Mouse (Mus musculus) embryonic facial prominence, embryonic 10.5 days (tissue): ENCODE data around the gene Golga3. TPM values are rescaled to one million over a fixed set of nuclear protein-coding genes. Genes with fewer than 3 reads are reported as not detected.

Experiments
- DNase-seq: peaks from one replicate; pipeline ENCODE4 v3.0.0-alpha.2; 2017; ENCODE audit warnings: low spot score
- H3K27ac ChIP-seq: fragments of 300-500 bp; sonication (generic); replicated peaks from 2 replicates; pipeline ENCODE4 v1.5.1; 2016; ENCODE audit warnings: mild to moderate bottlenecking
- H3K27me3 ChIP-seq: fragments of 300-500 bp; sonication (generic); replicated peaks from 2 replicates; pipeline ENCODE4 v1.6.1; 2016; ENCODE audit warnings: low read depth, mild to moderate bottlenecking; ENCODE audit not compliant: poor library complexity, severe bottlenecking
- H3K36me3 ChIP-seq: fragments of 300-500 bp; sonication (generic); replicated peaks from 2 replicates; pipeline ENCODE4 v1.6.1; 2016; ENCODE audit warnings: mild to moderate bottlenecking, moderate library complexity
- H3K4me1 ChIP-seq: fragments of 300-500 bp; sonication (generic); 2 replicates; pipeline ENCODE4 v1.6.1; 2016
- H3K4me3 ChIP-seq: fragments of 300-500 bp; sonication (generic); 2 replicates; pipeline ENCODE4 v1.5.1; 2016; ENCODE audit warnings: mild to moderate bottlenecking, moderate library complexity
- H3K9me3 ChIP-seq: fragments of 300-500 bp; sonication (generic); 2 replicates; pipeline ENCODE4 v1.6.1; 2016; ENCODE audit warnings: mild to moderate bottlenecking
- WGBS: fragments of 180-500 bp; shearing (Covaris S2); methylation state at CpG from one replicate; pipeline ENCODE4 v1.1.7; 2016; 5-methylcytosine and 5-hydroxymethylcytosine counted together
- polyA plus RNA-seq: library from polyadenylated mRNA; unstranded; fragments of >200 nt; fragmentation: Nextera tagmentation; extraction: Ambion mirVana; gene quantifications from 2 replicates; pipeline ENCODE4 v1.2.1, GENCODE M21; 2016

The Golga3 gene
- 19.9 and 20.6 TPM in 2 replicates for polyA plus RNA-seq

DNA sequence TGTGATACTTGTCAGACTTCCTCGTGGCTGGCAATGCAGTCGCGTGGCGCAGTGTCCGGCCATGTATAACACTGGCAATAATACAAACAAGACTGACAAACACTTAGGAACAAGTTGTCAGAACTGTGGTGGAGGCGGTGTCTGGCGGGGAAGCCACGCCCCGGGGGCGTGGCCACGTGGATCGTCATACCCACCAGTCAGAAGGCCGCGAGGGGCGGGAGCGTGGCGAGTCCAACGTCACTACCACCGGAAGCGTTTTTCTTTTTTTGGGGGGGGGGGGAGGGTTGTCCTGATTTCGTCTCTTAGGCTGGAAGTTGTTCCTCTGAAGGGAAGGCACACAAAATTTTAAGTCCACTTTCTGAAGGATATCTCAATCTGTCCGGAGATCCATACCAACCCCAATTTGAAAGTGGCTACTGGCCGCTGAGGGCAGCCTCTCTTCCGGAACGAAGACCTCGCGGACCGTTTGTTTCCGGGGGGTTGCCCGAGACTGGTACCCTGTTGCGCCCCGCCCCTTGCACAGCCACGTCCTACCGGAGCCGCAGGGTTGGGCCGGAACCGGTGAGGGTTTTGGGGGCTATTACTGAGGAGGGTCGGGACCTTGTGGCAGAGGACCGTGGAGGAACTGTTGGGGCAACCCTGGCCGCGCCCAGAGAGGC, at the start of gene Golga3:
Golga3 (plus strand) TSS at position 340 of the 659 bp plus-strand sequence.
- peak; percentile 93 for DNase-seq
- peak within 1 kb of the TSS; percentile 96 for H3K4me3 ChIP-seq
- H3K36me3 ChIP-seq = peaks cover 9% of the 10 kb centered on the region
- H3K27ac ChIP-seq = peak within 1 kb of the TSS; percentile 90
- H3K9me3 ChIP-seq = no peaks in the 10 kb centered on the region
- under 1% methylated on average over 41 of the region's 41 CpGs for WGBS
- peaks cover 14% of the 10 kb centered on the region for H3K4me1 ChIP-seq
- H3K27me3 ChIP-seq = no peaks in the 10 kb centered on the region

DNA sequence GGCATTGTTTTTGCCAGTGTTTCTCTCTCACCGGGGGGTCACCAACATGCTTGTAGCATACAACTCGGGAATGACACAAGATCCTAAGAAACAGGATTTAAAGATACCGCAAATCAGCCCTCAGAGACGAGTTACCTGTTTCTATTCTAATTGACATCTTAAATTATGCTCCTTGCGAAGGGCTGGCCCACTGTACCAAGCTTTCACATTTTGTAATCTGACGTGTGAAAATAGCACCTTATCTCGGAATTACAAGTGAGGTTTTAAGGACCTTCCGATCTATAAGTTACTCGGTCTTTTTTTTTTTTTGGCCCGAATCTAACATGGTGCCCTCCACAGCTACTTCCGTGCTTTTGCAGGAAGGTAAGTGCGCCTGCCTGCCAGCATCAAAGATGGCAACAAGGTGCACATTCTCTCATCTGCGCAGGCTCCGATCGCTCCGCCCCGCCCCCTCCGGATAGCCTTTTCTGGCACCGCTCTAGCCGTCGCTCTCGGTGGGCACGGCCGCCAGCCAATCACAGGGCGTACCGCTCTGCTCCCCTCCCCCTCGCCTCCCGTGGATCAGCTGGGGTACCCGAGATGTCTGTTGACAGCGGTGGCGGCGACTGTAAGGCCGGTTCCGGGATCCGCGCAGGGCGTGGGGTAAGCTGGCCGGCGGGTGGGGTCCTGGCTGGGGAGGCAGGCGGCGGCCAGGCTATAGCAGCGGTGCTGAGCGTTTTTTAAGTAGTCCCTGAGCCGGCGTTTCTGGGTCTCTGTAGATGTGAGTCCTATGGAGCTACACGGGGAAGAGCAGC, 41.0 kb upstream of the Golga3 start, which contains the start of gene Chfr:
Chfr (plus strand) TSS at position 550 of the 794 bp plus-strand sequence.
- Histone ChIP-seq H3K4me3 (peak within 1 kb of the TSS; percentile 88), H3K36me3 (peaks cover 27% of the 10 kb centered on the region), H3K4me1 (peaks cover 7% of the 10 kb centered on the region), H3K9me3 (peaks cover 8% of the 10 kb centered on the region; the same call in 1 of the 2 replicates), H3K27me3 (no peaks in the 10 kb centered on the region), H3K27ac (peak within 1 kb of the TSS; percentile 78)
- peak; percentile 99 for DNase-seq
- WGBS = 4% methylated on average over 46 of the region's 46 CpGs

DNA sequence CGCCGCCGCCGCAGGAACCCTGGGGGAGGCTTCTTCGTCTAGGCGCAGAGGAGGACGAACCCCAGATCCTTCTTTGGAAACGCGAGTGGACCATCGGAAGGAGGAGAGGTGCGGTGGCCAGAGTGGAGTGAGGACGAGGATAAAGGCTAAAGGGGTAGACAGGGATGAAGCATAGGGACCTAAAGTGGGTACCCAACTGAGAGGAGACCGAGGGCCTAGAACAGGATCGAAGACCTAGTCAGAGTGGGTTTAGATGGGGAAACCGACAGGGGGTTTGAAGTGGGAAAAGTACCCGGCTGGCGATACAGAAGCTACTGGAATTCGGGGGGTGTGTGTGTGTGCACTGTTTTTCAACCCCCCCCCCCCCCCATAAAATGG, 40.4 kb upstream of the Golga3 start:
- H3K9me3 ChIP-seq = 0 out of 2 replicates have a peak, but pooled peaks cover 4% of the 10 kb centered on the region
- peaks cover 27% of the 10 kb centered on the region for H3K36me3 ChIP-seq
- peak overlapping the region; percentile 78 for H3K27ac ChIP-seq
- DNase-seq = no peak
- H3K4me1 ChIP-seq = peaks cover 7% of the 10 kb centered on the region
- H3K4me3 ChIP-seq = peak overlapping the region; percentile 88
- H3K27me3 ChIP-seq = no peaks in the 10 kb centered on the region
- WGBS = 5% methylated on average over 18 of the region's 18 CpGs

DNA sequence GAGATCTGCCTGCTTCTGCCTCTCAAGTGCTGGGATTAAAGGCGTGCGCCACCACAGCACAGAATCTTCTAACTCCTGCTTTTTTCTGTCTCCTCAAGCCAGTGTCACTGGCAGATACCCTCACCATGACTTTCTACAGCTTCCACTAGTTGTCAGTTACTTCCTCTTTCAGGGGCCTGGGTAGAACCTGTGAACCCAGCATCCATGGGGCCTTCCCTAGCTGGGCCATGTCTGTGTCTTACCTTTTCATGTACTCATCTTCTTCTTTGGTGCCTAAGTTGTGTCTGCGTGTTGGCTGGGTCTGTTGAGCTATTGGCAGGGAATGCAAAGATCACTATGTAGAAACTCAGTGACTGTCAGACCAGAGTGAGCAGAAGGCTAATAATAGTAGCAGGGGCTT, 38.7 kb upstream of the Golga3 start:
- Histone ChIP-seq H3K4me1 (peaks cover 7% of the 10 kb centered on the region), H3K4me3 (no peak overlapping the region), H3K9me3 (no peaks in the 10 kb centered on the region), H3K27me3 (no peaks in the 10 kb centered on the region), H3K27ac (no peak overlapping the region), H3K36me3 (peaks cover 38% of the 10 kb centered on the region)
- no peak for DNase-seq
- 95% methylated on average over 3 of the region's 3 CpGs for WGBS

DNA sequence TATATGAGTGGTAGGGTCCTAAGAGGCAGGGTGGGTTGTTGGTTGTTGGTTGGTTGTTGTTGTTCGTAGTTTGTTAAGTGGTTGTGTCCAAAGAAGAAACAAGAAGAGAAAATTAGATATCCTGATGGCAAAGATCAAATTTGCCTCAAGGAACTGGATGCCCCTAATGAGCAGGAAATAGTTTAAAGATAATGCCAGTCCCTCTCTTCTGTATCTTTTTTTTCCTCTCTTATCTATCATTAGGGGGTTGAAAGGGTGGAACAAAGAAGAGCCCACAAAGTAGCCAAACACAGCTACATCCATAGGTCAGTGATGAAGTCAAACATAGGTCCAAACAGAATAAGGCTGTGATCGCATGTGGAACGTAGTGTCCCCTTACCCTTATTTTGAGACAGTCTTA, 37.2 kb upstream of the Golga3 start:
- peaks cover 51% of the 10 kb centered on the region for H3K36me3 ChIP-seq
- H3K4me1 ChIP-seq = peaks cover 7% of the 10 kb centered on the region
- no peak overlapping the region for H3K4me3 ChIP-seq
- no peak overlapping the region for H3K27ac ChIP-seq
- no peak for DNase-seq
- H3K9me3 ChIP-seq = no peaks in the 10 kb centered on the region
- H3K27me3 ChIP-seq = no peaks in the 10 kb centered on the region
- WGBS = 93% methylated on average over 3 of the region's 3 CpGs

DNA sequence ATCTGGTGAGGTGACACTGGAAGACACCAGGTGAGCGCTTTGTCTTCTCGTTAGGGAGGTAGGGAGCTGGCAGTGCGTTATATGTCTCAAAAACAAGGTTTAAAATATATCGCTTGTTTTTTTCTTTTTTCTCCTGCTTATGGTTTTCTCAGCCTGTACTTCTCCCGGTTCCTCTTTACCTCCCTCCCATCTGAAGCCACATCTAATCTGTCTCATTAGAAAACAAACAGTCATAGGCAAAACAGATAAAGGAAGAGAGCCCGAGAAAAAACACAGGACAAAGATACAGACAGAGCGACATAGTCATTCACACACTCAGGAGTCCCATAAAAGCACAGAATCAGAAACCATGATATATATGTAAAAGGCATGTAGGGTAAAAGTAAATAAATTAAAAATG, 36.1 kb upstream of the Golga3 start:
- DNase-seq = no peak
- H3K4me1 ChIP-seq = peaks cover 7% of the 10 kb centered on the region
- peaks cover 62% of the 10 kb centered on the region for H3K36me3 ChIP-seq
- H3K4me3 ChIP-seq = no peak overlapping the region
- H3K9me3 ChIP-seq = no peaks in the 10 kb centered on the region
- H3K27ac ChIP-seq = no peak overlapping the region
- no peaks in the 10 kb centered on the region for H3K27me3 ChIP-seq
- 92% methylated on average over 7 of the region's 7 CpGs for WGBS

DNA sequence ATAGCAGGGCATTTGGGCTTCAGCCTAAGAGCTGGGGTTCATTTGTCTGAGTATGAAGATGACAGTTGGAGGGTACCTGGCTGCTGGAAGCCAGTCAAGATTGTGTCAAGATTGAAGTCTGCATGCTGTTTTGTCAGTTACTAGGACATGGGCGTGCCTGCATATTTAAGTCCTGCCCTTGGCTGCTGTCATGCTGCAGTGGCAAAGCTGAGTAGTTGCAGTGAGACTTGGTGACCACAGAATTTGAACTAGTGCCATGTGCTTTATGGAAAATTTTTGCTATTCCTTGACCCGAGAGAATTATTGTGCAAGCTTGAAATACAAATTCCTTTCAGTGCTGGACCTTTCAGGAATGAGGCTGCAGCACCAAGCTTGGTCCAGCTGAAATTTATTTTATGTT, 34.2 kb upstream of the Golga3 start:
- no peaks in the 10 kb centered on the region for H3K9me3 ChIP-seq
- 89% methylated on average over 2 of the region's 2 CpGs for WGBS
- no peak overlapping the region for H3K27ac ChIP-seq
- H3K4me1 ChIP-seq = no peaks in the 10 kb centered on the region
- no peak overlapping the region for H3K4me3 ChIP-seq
- no peak for DNase-seq
- no peaks in the 10 kb centered on the region for H3K27me3 ChIP-seq
- H3K36me3 ChIP-seq = peaks cover 78% of the 10 kb centered on the region

DNA sequence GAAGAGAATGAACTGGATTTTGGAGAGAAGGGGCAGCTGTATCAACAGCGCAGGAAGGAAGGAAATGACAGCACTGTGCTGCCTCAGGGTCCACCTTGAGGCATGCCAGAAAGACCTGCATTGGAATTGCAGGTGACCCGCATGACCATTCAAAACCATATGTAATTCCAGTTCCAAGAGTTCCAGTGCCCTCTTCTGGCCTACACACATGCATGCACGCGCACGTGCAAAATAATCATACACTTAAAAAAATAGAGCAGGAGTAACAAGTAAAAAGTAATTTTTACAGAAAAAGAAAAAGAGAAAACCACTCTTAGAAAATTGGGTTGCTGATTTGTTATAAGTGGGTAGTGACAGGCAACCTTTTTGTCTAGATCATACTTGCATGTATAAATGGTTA, 33.5 kb upstream of the Golga3 start:
- Histone ChIP-seq H3K4me1 (no peaks in the 10 kb centered on the region), H3K36me3 (peaks cover 81% of the 10 kb centered on the region), H3K27me3 (no peaks in the 10 kb centered on the region), H3K4me3 (no peak overlapping the region), H3K27ac (no peak overlapping the region), H3K9me3 (no peaks in the 10 kb centered on the region)
- DNase-seq = no peak
- 84% methylated on average over 5 of the region's 5 CpGs for WGBS

DNA sequence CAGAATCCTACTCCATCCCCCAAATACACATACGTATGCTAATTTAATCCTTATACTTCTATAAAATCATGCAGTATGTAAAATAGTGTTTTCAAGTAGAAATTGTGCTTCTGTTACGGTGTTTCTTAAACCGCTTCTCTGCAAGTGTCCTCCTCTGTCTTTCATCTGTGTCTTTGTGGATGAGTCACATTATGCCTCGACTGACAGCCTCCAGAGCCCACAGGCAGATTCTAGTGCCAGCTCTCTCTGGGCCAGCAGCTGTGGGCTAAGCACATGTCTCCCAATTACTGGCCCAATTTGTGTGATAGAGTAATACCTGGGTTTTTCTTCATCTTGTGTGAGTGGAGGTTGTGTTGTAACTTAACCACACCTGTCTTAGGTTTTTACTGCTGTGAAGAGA, 7.1 kb upstream of the Golga3 start:
- H3K4me1 ChIP-seq = no peaks in the 10 kb centered on the region
- 92% methylated on average over 4 of the region's 4 CpGs for WGBS
- no peak overlapping the region for H3K4me3 ChIP-seq
- peaks cover 69% of the 10 kb centered on the region for H3K36me3 ChIP-seq
- no peaks in the 10 kb centered on the region for H3K27me3 ChIP-seq
- H3K27ac ChIP-seq = no peak overlapping the region
- H3K9me3 ChIP-seq = no peaks in the 10 kb centered on the region
- DNase-seq = no peak

DNA sequence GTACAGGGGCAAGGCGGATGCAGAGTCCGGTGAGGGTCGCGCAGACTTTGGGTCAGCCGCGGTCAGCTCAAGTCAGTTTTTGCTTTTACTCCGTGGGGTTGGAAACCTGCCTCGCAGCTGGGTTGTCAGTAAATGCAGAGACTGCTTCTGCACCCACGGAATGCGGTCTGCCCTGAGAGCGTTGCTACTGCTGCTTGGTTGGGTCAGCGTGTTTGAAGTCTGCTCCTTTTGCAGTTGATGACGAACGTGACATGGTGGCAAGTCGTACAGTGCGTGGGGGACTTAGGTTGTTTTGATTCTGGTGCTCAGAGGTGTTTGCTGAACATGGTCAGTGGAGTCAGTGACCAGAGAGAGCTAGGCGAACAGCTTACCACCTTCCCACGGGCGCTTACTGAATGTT, 520 bp downstream of the Golga3 start:
- Histone ChIP-seq H3K27me3 (no peaks in the 10 kb centered on the region), H3K9me3 (no peaks in the 10 kb centered on the region), H3K36me3 (peaks cover 12% of the 10 kb centered on the region), H3K4me1 (peaks cover 14% of the 10 kb centered on the region), H3K4me3 (peak overlapping the region; percentile 96), H3K27ac (peak overlapping the region; percentile 90)
- DNase-seq = no peak
- WGBS = 4% methylated on average over 19 of the region's 19 CpGs

DNA sequence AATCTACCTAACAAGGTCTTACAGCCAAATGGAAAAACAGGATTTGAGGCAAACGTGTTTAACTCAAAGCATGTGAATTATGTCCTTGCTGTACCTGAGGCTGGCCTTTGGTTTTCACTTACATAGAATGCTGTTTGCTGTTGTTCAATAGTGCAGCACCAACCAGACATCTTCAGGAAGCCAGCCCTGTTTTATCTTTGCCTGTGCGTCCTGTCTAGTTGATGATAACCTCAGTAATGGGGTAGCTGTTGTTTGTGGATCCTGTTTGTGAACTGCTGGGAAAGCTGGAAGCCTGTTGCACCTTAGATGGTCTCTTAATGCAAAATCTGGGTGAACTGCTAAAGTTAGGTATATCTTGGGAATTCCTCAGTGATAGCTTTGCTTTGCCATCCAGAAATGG, 2.1 kb downstream of the Golga3 start:
- Histone ChIP-seq H3K36me3 (peaks cover 19% of the 10 kb centered on the region), H3K27ac (no peak overlapping the region), H3K4me1 (peaks cover 14% of the 10 kb centered on the region), H3K9me3 (no peaks in the 10 kb centered on the region), H3K27me3 (no peaks in the 10 kb centered on the region), H3K4me3 (no peak overlapping the region)
- no peak for DNase-seq
- WGBS = 88% methylated on average over 2 of the region's 2 CpGs

DNA sequence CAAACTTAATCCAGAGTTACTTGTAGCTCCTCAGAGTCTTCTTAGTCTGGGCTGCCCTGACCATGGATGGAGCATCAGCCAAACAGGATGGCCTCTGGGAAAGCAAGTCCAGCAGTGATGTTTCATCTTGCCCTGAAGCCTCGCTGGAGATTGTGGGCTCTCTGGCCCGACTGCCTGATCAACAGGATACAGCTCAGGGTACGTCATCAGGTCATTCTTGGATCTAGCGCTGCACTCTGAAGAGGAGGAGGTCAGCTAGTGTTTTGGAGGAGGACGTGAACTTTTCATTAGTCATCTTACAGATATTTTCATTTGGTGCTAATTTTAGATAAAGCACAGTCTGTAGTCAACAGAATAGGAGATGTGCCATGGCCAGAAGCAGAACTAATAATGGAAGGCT, 5.2 kb downstream of the Golga3 start:
- peaks cover 47% of the 10 kb centered on the region for H3K36me3 ChIP-seq
- no peak for DNase-seq
- H3K4me3 ChIP-seq = no peak overlapping the region
- H3K9me3 ChIP-seq = no peaks in the 10 kb centered on the region
- H3K27ac ChIP-seq = no peak overlapping the region
- H3K27me3 ChIP-seq = no peaks in the 10 kb centered on the region
- 94% methylated on average over 5 of the region's 5 CpGs for WGBS
- peaks cover 10% of the 10 kb centered on the region for H3K4me1 ChIP-seq
